Mouse (Mus musculus) splenic B cell, adult 2 months (primary cell): ENCODE results near the gene 1700029P11Rik.

Experiments
- DNase-seq: peaks from one replicate; pipeline ENCODE4 v3.0.0-alpha.2; 2011; ENCODE audit warnings: low read depth, low spot score
- H3K27me3 ChIP-seq: 2 replicates; pipeline ENCODE4 v1.6.1; 2012; ENCODE audit warnings: mild to moderate bottlenecking, low read length, moderate library complexity, mixed read lengths; ENCODE audit not compliant: control insufficient read depth, poor library complexity, insufficient read depth, severe bottlenecking
- H3K36me3 ChIP-seq: 2 replicates; pipeline ENCODE4 v1.6.1; 2012; ENCODE audit warnings: mild to moderate bottlenecking, low read length, moderate library complexity, mixed read lengths; ENCODE audit not compliant: control insufficient read depth, poor library complexity, insufficient read depth, severe bottlenecking

The 1700029P11Rik gene

GRCm38 (mm10) chr15:82015392-82016100, 35.2 kb downstream of the 1700029P11Rik start:
- DNase-seq = peak; percentile 38
- Histone ChIP-seq H3K27me3 (no peaks in the 10 kb centered on the region), H3K36me3 (no peaks in the 10 kb centered on the region)

GRCm38 (mm10) chr15:82016101-82016808, 35.9 kb downstream of the 1700029P11Rik start:
- Histone ChIP-seq H3K36me3 (no peaks in the 10 kb centered on the region), H3K27me3 (no peaks in the 10 kb centered on the region)
- DNase-seq = peak; percentile 99

- Histone ChIP-seq H3K27me3 (no peaks in the 10 kb centered on the region), H3K36me3 (no peaks in the 10 kb centered on the region)
- peak; percentile 9 for DNase-seq
Measured at GRCm38 (mm10) chr15:82016830-82017229, 36.5 kb downstream of the 1700029P11Rik start.

- Histone ChIP-seq H3K36me3 (no peaks in the 10 kb centered on the region), H3K27me3 (no peaks in the 10 kb centered on the region)
- no peak for DNase-seq
Measured at GRCm38 (mm10) chr15:82017461-82017860, 37.1 kb downstream of the 1700029P11Rik start.

- DNase-seq = no peak
- H3K36me3 ChIP-seq = no peaks in the 10 kb centered on the region; the same call in 1 of the 2 replicates
- H3K27me3 ChIP-seq = no peaks in the 10 kb centered on the region
Measured at GRCm38 (mm10) chr15:82019288-82019687, 38.9 kb downstream of the 1700029P11Rik start.

GRCm38 (mm10) chr15:82022535-82023088, 42.3 kb downstream of the 1700029P11Rik start:
- no peak for DNase-seq
- Histone ChIP-seq H3K27me3 (no peaks in the 10 kb centered on the region), H3K36me3 (peaks cover 5% of the 10 kb centered on the region)

GRCm38 (mm10) chr15:82023965-82024635, 43.8 kb downstream of the 1700029P11Rik start:
- Histone ChIP-seq H3K27me3 (no peaks in the 10 kb centered on the region), H3K36me3 (peaks cover 10% of the 10 kb centered on the region)
- DNase-seq = peak; percentile 25

GRCm38 (mm10) chr15:82027276-82027675, 46.9 kb downstream of the 1700029P11Rik start:
- H3K27me3 ChIP-seq = no peaks in the 10 kb centered on the region

GRCm38 (mm10) chr15:82027726-82028125, 47.4 kb downstream of the 1700029P11Rik start:
- H3K36me3 ChIP-seq = peaks cover 17% of the 10 kb centered on the region
- DNase-seq = peak; percentile 34
- H3K27me3 ChIP-seq = no peaks in the 10 kb centered on the region

More at GRCm38 (mm10) chr15:82027276-82027675, 46.9 kb downstream of the 1700029P11Rik start:
- peaks cover 17% of the 10 kb centered on the region for H3K36me3 ChIP-seq
- no peak for DNase-seq
